Mouse (Mus musculus): ENCODE data around the gene Ak4.
"Not testable (repeated sequence)": the region's sequence is repeated elsewhere in the genome, so short reads cannot be mapped to it uniquely, and the experiment has no call there.

Ak4 gene

GRCm38 (mm10) chr4:101424495-101424894 is 5.4 kb downstream of the Ak4 start:
- DNase-seq (ENCODE audit: low spot score): no peak

- no peak for DNase-seq (ENCODE audit: low spot score)
Measured at GRCm38 (mm10) chr4:101425119-101425518, 6.0 kb downstream of the Ak4 start.

GRCm38 (mm10) chr4:101425666-101426065 is 6.6 kb downstream of the Ak4 start:
- DNase-seq (ENCODE audit: low spot score): no peak

- no peak for DNase-seq (ENCODE audit: low spot score)
Measured at GRCm38 (mm10) chr4:101426566-101426965, 7.5 kb downstream of the Ak4 start.

GRCm38 (mm10) chr4:101427886-101428680 is 9.0 kb downstream of the Ak4 start:
- no peak for DNase-seq (ENCODE audit: low spot score)

- DNase-seq (ENCODE audit: low spot score): no peak
Measured at GRCm38 (mm10) chr4:101429073-101429472, 10.0 kb downstream of the Ak4 start.

- no peak for DNase-seq (ENCODE audit: low spot score)
Measured at GRCm38 (mm10) chr4:101430000-101430399, 10.9 kb downstream of the Ak4 start.

GRCm38 (mm10) chr4:101436761-101437512 is 17.9 kb downstream of the Ak4 start:
- DNase-seq (ENCODE audit: low spot score): no peak

GRCm38 (mm10) chr4:101438271-101438670 is 19.2 kb downstream of the Ak4 start:
- DNase-seq (ENCODE audit: low spot score): no peak

GRCm38 (mm10) chr4:101439738-101440389 is 20.8 kb downstream of the Ak4 start:
- no peak for DNase-seq (ENCODE audit: low spot score)

GRCm38 (mm10) chr4:101442791-101443190 is 23.7 kb downstream of the Ak4 start:
- DNase-seq (ENCODE audit: low spot score): no peak

GRCm38 (mm10) chr4:101443419-101443991 is 24.4 kb downstream of the Ak4 start:
- no peak for DNase-seq (ENCODE audit: low spot score)

GRCm38 (mm10) chr4:101445660-101446059 is 26.6 kb downstream of the Ak4 start:
- DNase-seq (ENCODE audit: low spot score): no peak

- DNase-seq (ENCODE audit: low spot score): not testable (repeated sequence)
Measured at GRCm38 (mm10) chr4:101446606-101447005, 27.5 kb downstream of the Ak4 start.

- no peak for DNase-seq (ENCODE audit: low spot score)
Measured at GRCm38 (mm10) chr4:101448701-101449100, 29.6 kb downstream of the Ak4 start.

GRCm38 (mm10) chr4:101449344-101449743 is 30.3 kb downstream of the Ak4 start:
- DNase-seq (ENCODE audit: low spot score): no peak

- DNase-seq (ENCODE audit: low spot score): no peak
Measured at GRCm38 (mm10) chr4:101450150-101450780, 31.2 kb downstream of the Ak4 start.

- DNase-seq (ENCODE audit: low spot score): no peak
Measured at GRCm38 (mm10) chr4:101451089-101451488, 32.0 kb downstream of the Ak4 start.

- DNase-seq (ENCODE audit: low spot score): no peak
Measured at GRCm38 (mm10) chr4:101452829-101453228, 33.8 kb downstream of the Ak4 start.

- DNase-seq (ENCODE audit: low spot score): no peak
Measured at GRCm38 (mm10) chr4:101457176-101457575, 38.1 kb downstream of the Ak4 start.

- DNase-seq (ENCODE audit: low spot score): peak; percentile 79
Measured at GRCm38 (mm10) chr4:101458341-101458740, 39.3 kb downstream of the Ak4 start.

GRCm38 (mm10) chr4:101459358-101459757 is 40.3 kb downstream of the Ak4 start:
- no peak for DNase-seq (ENCODE audit: low spot score)
